Mouse (Mus musculus) heart, postnatal 14 days (tissue): ENCODE results near the gene Ccnc. TPM values are rescaled to one million over a fixed set of nuclear protein-coding genes. Genes with fewer than 3 reads are reported as not detected.

Experiments used
- DNase-seq, 2 experiments: peaks; one replicate each; pipeline ENCODE4 v3.0.0; 2021 to 2022
- intact Hi-C: fragments of 180-260 bp; cut with DNase I; formaldehyde crosslinking; loops from one replicate; pipeline ENCODE4 v1.15.1; 2025
- total RNA-seq, 2 experiments: library from RNA; stranded (reverse); gene quantifications; 2 replicates each; pipeline ENCODE4 v1.2.3; 2021

The Ccnc gene
- total RNA-seq, 2 experiments from 2014 or later, result 13.7 to 17.2 TPM

GRCm38 (mm10) chr4:21788903-21789302 lies 61.4 kb downstream of the Ccnc start:
- intact Hi-C loops, result no loop called here

GRCm38 (mm10) chr4:21789836-21790235 lies 62.3 kb downstream of the Ccnc start:
- intact Hi-C loops, result no loop called here
- no peak for DNase-seq

More at GRCm38 (mm10) chr4:21788903-21789302, 61.4 kb downstream of the Ccnc start:
- no peak for DNase-seq

- DNase-seq, result no peak
- intact Hi-C loops, result no loop called here
These were observed 66.1 kb downstream of the Ccnc start for GRCm38 (mm10) chr4:21793631-21794030.

GRCm38 (mm10) chr4:21801013-21801412 lies 73.5 kb downstream of the Ccnc start:
- no peak for DNase-seq
- intact Hi-C loops, result no loop called here

- no peak for DNase-seq
- intact Hi-C loops, result no loop called here
These were observed 74.1 kb downstream of the Ccnc start for GRCm38 (mm10) chr4:21801620-21802019.

- intact Hi-C loops, result no loop called here
- no peak for DNase-seq
These were observed 79.7 kb downstream of the Ccnc start for GRCm38 (mm10) chr4:21807204-21807603.

Other genes with a start within 250 kb of the Ccnc start
- gene Prdm13, start 41.7 kb upstream of the Ccnc start, total RNA-seq, result not detected
- gene Usp45, start 39.5 kb downstream of the Ccnc start, total RNA-seq, result 10 to 100 TPM; 12.6 to 17.1 TPM
- 10 to 100 TPM; 12.5 TPM for gene Tstd3, start 39.5 kb downstream of the Ccnc start, total RNA-seq
- 10 to 100 TPM; 38.7 to 56.3 TPM for gene Pnisr, start 119.9 kb downstream of the Ccnc start, total RNA-seq
- gene Coq3, start 152.0 kb downstream of the Ccnc start, total RNA-seq, result 10 to 100 TPM; 32.4 to 34.2 TPM
- 1 to 10 TPM in 1 of 2 experiments, under 1 TPM in 1; 0.79 to 1.0 TPM for gene Faxc, start 203.6 kb downstream of the Ccnc start, total RNA-seq